Mouse (Mus musculus) layer of hippocampus, postnatal 10 days (tissue): ENCODE measurements at regions not wholly inside any gene's neighbourhood (a gene's known extent, or its start where the extent isn't known, plus 50 kb on each side); places are given as distances from the start of the nearest gene placed in this dataset.

Experiments
- DNase-seq, 2 experiments: peaks; one replicate each; pipeline ENCODE4 v3.0.0; 2021; ENCODE audit warnings: low spot score in 2 of 2

GRCm38 (mm10) chr7:88185120-88185796 lies 92.6 kb upstream of the Ctsc start:
- DNase-seq, result no peak

- DNase-seq, result no peak
These were observed 90.3 kb upstream of the Ctsc start for GRCm38 (mm10) chr7:88187555-88187954.

GRCm38 (mm10) chr7:88192771-88193170 lies 85.1 kb upstream of the Ctsc start:
- no peak for DNase-seq

- DNase-seq, result no peak
These were observed 78.8 kb upstream of the Ctsc start for GRCm38 (mm10) chr7:88199043-88199442.

- no peak for DNase-seq
These were observed 77.9 kb upstream of the Ctsc start for GRCm38 (mm10) chr7:88199929-88200538.

GRCm38 (mm10) chr7:88201658-88202364 lies 76.1 kb upstream of the Ctsc start:
- DNase-seq, result no peak

- no peak for DNase-seq
These were observed 71.6 kb upstream of the Ctsc start for GRCm38 (mm10) chr7:88206223-88206827.

- DNase-seq, result peak; percentile 19 to 35
These were observed 70.8 kb upstream of the Ctsc start for GRCm38 (mm10) chr7:88206914-88207710.

- DNase-seq, result no peak
These were observed 63.1 kb upstream of the Ctsc start for GRCm38 (mm10) chr7:88214713-88215198.

- DNase-seq, result no peak
These were observed 62.5 kb upstream of the Ctsc start for GRCm38 (mm10) chr7:88215425-88215824.

GRCm38 (mm10) chr7:88222141-88222540 lies 55.7 kb upstream of the Ctsc start:
- no peak for DNase-seq

GRCm38 (mm10) chr7:88225800-88226199 lies 52.1 kb upstream of the Ctsc start:
- no peak for DNase-seq
